Mouse (Mus musculus) embryonic facial prominence, embryonic 11.5 days (tissue): ENCODE results near the gene Gm21292. TPM values are rescaled to one million over a fixed set of nuclear protein-coding genes. Genes with fewer than 3 reads are reported as not detected.
"Not testable (repeated sequence)": the region's sequence is repeated elsewhere in the genome, so short reads cannot be mapped to it uniquely, and the experiment has no call there.

Experiments
- ATAC-seq: fragments of 200-750 bp; cut with Nextera tagmentation; replicated peaks from 2 replicates; pipeline ENCODE4 v1.8.0; 2017; ENCODE audit warnings: low read depth; ENCODE audit not compliant: insufficient number of reproducible peaks, low FRiP score, low TSS enrichment
- DNase-seq: peaks from one replicate; pipeline ENCODE4 v3.0.0-alpha.2; 2015; ENCODE audit warnings: low spot score
- H3K27ac ChIP-seq: fragments of 300-500 bp; sonication (generic); replicated peaks from 2 replicates; pipeline ENCODE4 v1.5.1; 2014; ENCODE audit warnings: mild to moderate bottlenecking, low read depth, low read length, control low read depth
- H3K27me3 ChIP-seq: fragments of 300-500 bp; sonication (generic); 2 replicates; pipeline ENCODE4 v1.6.1; 2014; ENCODE audit warnings: mild to moderate bottlenecking, low read length, moderate library complexity, mixed read lengths; ENCODE audit not compliant: control insufficient read depth, insufficient read depth
- H3K36me3 ChIP-seq: fragments of 300-500 bp; sonication (generic); replicated peaks from 2 replicates; pipeline ENCODE4 v1.6.1; 2014; ENCODE audit warnings: low read depth, mild to moderate bottlenecking, low read length, moderate library complexity, mixed read lengths; ENCODE audit not compliant: control insufficient read depth, insufficient read depth
- H3K4me1 ChIP-seq: fragments of 300-500 bp; sonication (generic); 2 replicates; pipeline ENCODE4 v1.6.1; 2014; ENCODE audit warnings: low read length, mixed read lengths; ENCODE audit not compliant: control insufficient read depth, insufficient read depth
- H3K4me2 ChIP-seq: fragments of 300-500 bp; sonication (generic); 2 replicates; pipeline ENCODE4 v1.6.1; 2014; ENCODE audit warnings: low read depth, mild to moderate bottlenecking, control low read depth, low read length, moderate library complexity
- H3K4me3 ChIP-seq: fragments of 300-500 bp; sonication (generic); 2 replicates; pipeline ENCODE4 v1.5.1; 2014; ENCODE audit warnings: low read depth, low read length, control low read depth
- H3K9ac ChIP-seq: fragments of 300-500 bp; sonication (generic); replicated peaks from 2 replicates; pipeline ENCODE4 v1.6.1; 2014; ENCODE audit warnings: mild to moderate bottlenecking, control low read depth, low read length
- H3K9me3 ChIP-seq: fragments of 300-500 bp; sonication (generic); replicated peaks from 2 replicates; pipeline ENCODE4 v1.6.1; 2016; ENCODE audit warnings: mild to moderate bottlenecking, low read length, inconsistent platforms, mixed read lengths; ENCODE audit not compliant: control insufficient read depth
- WGBS: fragments of 180-500 bp; shearing (Covaris S2); extraction: QIAGEN DNeasy Blood & Tissue Kit; methylation state at CpG from one replicate; pipeline ENCODE4 v1.1.7; 2014; 5-methylcytosine and 5-hydroxymethylcytosine counted together
- polyA plus RNA-seq: library from polyadenylated mRNA; unstranded; fragments of >200 nt; fragmentation: Nextera tagmentation; extraction: Ambion mirVana; gene quantifications from 2 replicates; pipeline ENCODE4 v1.2.1, GENCODE M21; 2014

The Gm21292 gene
- polyA plus RNA-seq = not detected in 2 replicates

DNA sequence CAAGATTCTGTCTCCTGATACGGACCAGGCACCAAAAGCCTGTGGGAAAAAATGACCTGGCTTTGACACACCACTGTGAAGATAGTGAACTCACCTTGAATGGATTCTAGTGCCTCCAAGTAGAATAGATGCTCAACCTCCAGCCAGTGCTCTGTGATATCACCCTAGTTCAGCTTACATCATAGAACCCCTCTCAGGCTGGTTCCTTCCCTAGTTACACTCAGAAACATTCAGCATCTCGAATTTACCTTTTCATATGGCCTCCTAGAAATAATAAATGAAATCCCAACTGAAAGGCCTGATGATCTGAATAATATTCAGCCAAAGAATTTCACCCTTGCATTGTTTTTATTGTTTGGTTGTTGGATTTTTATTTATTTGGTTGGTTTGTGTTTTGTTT is at the start of gene Gm21292:
Gene Gm21292, minus strand, starts transcription at position 101 of the 400 bp plus-strand sequence.
- WGBS = no CpG with 5 or more reads among the region's 2 CpGs
- not testable (repeated sequence) for H3K36me3 ChIP-seq, H3K4me1 ChIP-seq, ATAC-seq, H3K27me3 ChIP-seq, H3K9me3 ChIP-seq, DNase-seq, H3K27ac ChIP-seq, H3K4me3 ChIP-seq, H3K9ac ChIP-seq, H3K4me2 ChIP-seq

Other genes with a start within 250 kb of the Gm21292 start
- not detected in 2 replicates for gene Gm21721, start 68.3 kb upstream of the Gm21292 start, polyA plus RNA-seq
- gene Gm21812, start 213.3 kb upstream of the Gm21292 start, polyA plus RNA-seq = not detected in 2 replicates